Mouse (Mus musculus): Measurements from ENCODE around the gene Psmg1. TPM values are rescaled to one million over a fixed set of nuclear protein-coding genes. Genes with fewer than 3 reads are reported as not detected.
"Not testable (repeated sequence)": the region's sequence is repeated elsewhere in the genome, so short reads cannot be mapped to it uniquely, and the experiment has no call there.

The Psmg1 gene
- polyA plus RNA-seq (2016; fragmentation: Nextera tagmentation; extraction: Ambion mirVana): 102 and 109 TPM in 2 replicates

GRCm38 (mm10) chr16:95990462-95991121, at the start of gene Psmg1:
Gene Psmg1 (minus strand): TSS chr16:95990960.
- peak within 1 kb of the TSS; percentile 69 for H3K4me2 ChIP-seq
- peak; percentile 91 for ATAC-seq (ENCODE audit: insufficient number of reproducible peaks, insufficient read depth, low FRiP score, low TSS enrichment, low read depth)
- peak within 1 kb of the TSS; percentile 90 for H3K27ac ChIP-seq
- no peaks in the 10 kb centered on the region for H3K9me3 ChIP-seq
- H3K9ac ChIP-seq (replicated peaks): peak within 1 kb of the TSS; percentile 81
- H3K36me3 ChIP-seq: peaks cover 39% of the 10 kb centered on the region
- no peaks in the 10 kb centered on the region for H3K27me3 ChIP-seq
- under 1% methylated on average over 61 of the region's 62 CpGs for WGBS
- peak within 1 kb of the TSS; percentile 78 for H3K4me3 ChIP-seq (replicated peaks)
- peaks cover 18% of the 10 kb centered on the region for H3K4me1 ChIP-seq (replicated peaks)

DNA sequence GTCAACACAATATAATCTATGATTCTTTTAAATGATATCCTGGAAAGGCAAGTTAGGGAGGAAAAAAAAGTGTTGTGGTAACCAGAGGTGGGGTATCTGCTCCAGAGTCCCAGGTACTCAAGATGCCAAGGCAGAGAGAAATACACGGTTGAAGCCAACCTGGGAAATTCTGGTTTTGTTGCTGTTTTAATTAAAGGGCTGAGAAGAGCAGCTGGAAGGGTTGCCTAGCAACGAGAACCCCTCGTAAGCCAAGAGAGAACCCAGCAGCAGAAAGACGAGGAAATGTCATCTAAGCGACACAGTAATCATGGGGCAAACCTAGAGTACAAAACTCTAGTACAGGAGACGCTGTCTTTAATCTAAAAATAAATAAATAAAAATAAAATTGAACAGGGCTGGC, 48.8 kb upstream of the Psmg1 start:
- Histone ChIP-seq H3K9me3 (no peaks in the 10 kb centered on the region), H3K4me1 (replicated peaks) (no peaks in the 10 kb centered on the region), H3K27me3 (no peaks in the 10 kb centered on the region), H3K4me3 (replicated peaks) (no peak overlapping the region), H3K9ac (replicated peaks) (no peak overlapping the region), H3K27ac (no peak overlapping the region), H3K36me3 (peaks cover 100% of the 10 kb centered on the region), H3K4me2 (no peak overlapping the region)
- no peak for ATAC-seq (ENCODE audit: insufficient number of reproducible peaks, insufficient read depth, low FRiP score, low TSS enrichment, low read depth)
- 66% methylated on average over 6 of the region's 6 CpGs for WGBS

DNA sequence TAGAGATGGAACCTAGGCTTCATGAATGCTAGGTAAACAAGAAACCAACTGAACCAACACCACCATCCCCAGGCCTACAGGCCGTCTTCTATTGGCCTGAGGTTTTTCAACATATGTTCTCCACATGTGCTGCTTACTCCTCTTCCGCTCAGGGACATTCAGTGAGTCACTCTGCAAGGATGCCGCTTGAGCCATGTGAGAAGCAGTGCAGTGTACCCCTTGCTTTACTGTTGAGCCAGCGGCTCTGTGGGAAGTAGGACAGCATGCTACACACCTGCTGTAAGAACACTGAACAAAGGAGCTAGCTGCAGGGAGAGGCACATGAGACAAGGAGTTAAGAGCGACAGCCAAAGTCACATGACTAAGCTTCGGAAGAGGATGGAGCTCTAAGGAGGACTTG, 43.7 kb upstream of the Psmg1 start:
- Histone ChIP-seq H3K9ac (replicated peaks) (no peak overlapping the region), H3K4me1 (replicated peaks) (no peaks in the 10 kb centered on the region), H3K4me3 (replicated peaks) (no peak overlapping the region), H3K9me3 (no peaks in the 10 kb centered on the region), H3K27me3 (no peaks in the 10 kb centered on the region), H3K4me2 (no peak overlapping the region), H3K36me3 (peaks cover 100% of the 10 kb centered on the region), H3K27ac (peak overlapping the region; percentile 36; the same call in 1 of the 2 replicates)
- no peak; the same call in 1 of the 2 replicates for ATAC-seq (ENCODE audit: insufficient number of reproducible peaks, insufficient read depth, low FRiP score, low TSS enrichment, low read depth)
- WGBS: 65% methylated on average over 6 of the region's 6 CpGs

DNA sequence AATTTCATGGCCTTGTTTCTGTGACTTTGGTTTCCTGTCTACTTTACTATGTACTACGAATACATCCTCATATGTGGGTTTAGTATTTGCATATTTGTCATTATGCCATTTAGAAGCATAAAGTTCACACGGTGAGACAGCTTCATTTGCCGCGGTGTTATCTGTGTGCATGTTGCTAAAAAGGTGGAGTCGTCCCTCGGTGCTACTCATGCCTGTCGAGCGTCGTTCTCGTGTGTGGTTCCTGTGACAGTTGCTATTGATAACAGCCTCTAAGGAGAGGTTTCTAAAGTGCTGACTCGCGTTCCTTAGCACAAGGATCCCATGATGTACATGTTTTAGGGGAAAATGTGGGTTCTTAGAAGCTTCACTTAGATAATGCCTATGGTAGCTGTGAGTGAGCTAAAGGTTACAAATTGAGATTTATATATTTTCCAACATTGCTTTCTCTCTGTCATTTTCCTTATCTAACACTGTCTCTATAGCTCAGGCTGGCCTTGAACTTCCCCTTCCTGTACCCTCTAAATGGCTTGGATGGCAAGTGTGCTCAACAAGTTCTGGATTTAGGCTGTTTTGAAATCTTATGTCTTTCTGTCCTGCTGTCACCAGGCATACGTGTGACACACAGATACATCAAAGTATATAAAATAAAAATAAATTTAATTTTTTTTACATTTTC, 41.7 kb upstream of the Psmg1 start:
- Histone ChIP-seq H3K9ac (replicated peaks) (no peak overlapping the region), H3K36me3 (peaks cover 100% of the 10 kb centered on the region), H3K27me3 (no peaks in the 10 kb centered on the region), H3K4me1 (replicated peaks) (no peaks in the 10 kb centered on the region), H3K9me3 (no peaks in the 10 kb centered on the region), H3K27ac (no peak overlapping the region), H3K4me2 (no peak overlapping the region), H3K4me3 (replicated peaks) (no peak overlapping the region)
- ATAC-seq (ENCODE audit: insufficient number of reproducible peaks, insufficient read depth, low FRiP score, low TSS enrichment, low read depth): no peak
- 89% methylated on average over 13 of the region's 13 CpGs for WGBS

DNA sequence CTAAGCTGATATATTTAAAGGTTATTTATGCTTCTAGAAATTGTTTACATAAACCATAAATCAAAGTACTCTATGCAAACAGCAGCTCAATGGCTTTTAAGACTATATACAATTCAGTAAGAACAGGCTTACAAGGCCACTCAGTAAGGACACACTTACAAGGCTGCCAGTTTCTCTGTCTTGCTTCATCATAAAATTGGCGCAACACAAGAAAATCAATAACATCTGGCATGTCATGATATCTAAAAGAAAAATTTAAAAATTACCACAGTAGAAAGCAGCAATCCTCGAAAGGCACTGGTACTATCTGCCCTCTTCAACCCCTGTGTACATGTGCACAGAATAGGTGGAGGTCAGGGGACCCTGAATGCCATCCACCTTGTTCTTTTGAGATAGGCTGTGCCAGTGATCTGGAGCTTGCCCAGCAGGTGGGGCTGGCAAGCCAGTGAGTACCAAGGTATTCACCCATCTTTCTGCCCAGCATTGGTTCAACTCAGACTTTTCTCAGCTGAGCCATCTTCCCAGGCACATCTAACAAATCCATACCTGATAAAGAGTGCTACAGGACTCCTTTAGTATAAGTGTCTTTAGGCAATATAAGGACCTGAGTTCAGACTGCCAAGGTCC, 39.8 kb upstream of the Psmg1 start:
- ATAC-seq (ENCODE audit: insufficient number of reproducible peaks, insufficient read depth, low FRiP score, low TSS enrichment, low read depth): no peak
- H3K4me1 ChIP-seq (replicated peaks): no peaks in the 10 kb centered on the region
- H3K27me3 ChIP-seq: no peaks in the 10 kb centered on the region
- no peak overlapping the region for H3K27ac ChIP-seq
- peaks cover 99% of the 10 kb centered on the region for H3K36me3 ChIP-seq
- WGBS: 89% methylated on average over 2 of the region's 2 CpGs
- no peak overlapping the region for H3K4me2 ChIP-seq
- no peak overlapping the region for H3K9ac ChIP-seq (replicated peaks)
- H3K4me3 ChIP-seq (replicated peaks): no peak overlapping the region
- H3K9me3 ChIP-seq: no peaks in the 10 kb centered on the region

DNA sequence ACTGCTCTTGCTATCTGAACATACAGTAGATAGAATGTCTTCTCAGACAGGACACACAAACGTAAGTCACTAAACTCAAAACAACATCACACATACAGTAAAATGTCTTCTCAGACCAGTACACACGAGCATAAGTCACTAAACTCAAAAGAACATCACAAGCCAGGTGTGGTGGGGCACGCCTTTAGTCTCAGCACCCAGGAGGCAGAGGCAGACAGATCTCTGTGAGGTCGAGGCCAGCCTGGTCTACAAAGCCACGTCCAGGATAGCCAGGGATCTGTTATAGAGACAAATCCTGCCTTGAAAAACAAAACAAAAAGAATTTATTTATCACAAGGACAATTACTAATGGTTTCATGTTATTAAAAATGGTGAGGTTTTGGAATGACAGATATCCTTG, 35.5 kb upstream of the Psmg1 start:
- Histone ChIP-seq H3K27ac (no peak overlapping the region), H3K9me3 (no peaks in the 10 kb centered on the region), H3K27me3 (no peaks in the 10 kb centered on the region), H3K4me1 (replicated peaks) (no peaks in the 10 kb centered on the region), H3K36me3 (peaks cover 93% of the 10 kb centered on the region), H3K4me3 (replicated peaks) (no peak overlapping the region), H3K4me2 (no peak overlapping the region), H3K9ac (replicated peaks) (no peak overlapping the region)
- ATAC-seq (ENCODE audit: insufficient number of reproducible peaks, insufficient read depth, low FRiP score, low TSS enrichment, low read depth): no peak
- 91% methylated on average over 5 of the region's 5 CpGs for WGBS

- Histone ChIP-seq H3K4me1 (replicated peaks) (no peaks in the 10 kb centered on the region), H3K9me3 (no peaks in the 10 kb centered on the region), H3K4me3 (replicated peaks) (no peak overlapping the region), H3K27ac (no peak overlapping the region), H3K9ac (replicated peaks) (no peak overlapping the region), H3K27me3 (no peaks in the 10 kb centered on the region), H3K36me3 (peaks cover 93% of the 10 kb centered on the region), H3K4me2 (no peak overlapping the region)
- ATAC-seq (ENCODE audit: insufficient number of reproducible peaks, insufficient read depth, low FRiP score, low TSS enrichment, low read depth): no peak
- WGBS: 87% methylated on average over 3 of the region's 3 CpGs
Measured at GRCm38 (mm10) chr16:96025244-96025643, 34.5 kb upstream of the Psmg1 start.

- Histone ChIP-seq H3K27me3 (no peaks in the 10 kb centered on the region), H3K4me2 (no peak overlapping the region), H3K27ac (no peak overlapping the region), H3K9ac (replicated peaks) (no peak overlapping the region), H3K4me1 (replicated peaks) (no peaks in the 10 kb centered on the region), H3K9me3 (no peaks in the 10 kb centered on the region), H3K4me3 (replicated peaks) (no peak overlapping the region), H3K36me3 (peaks cover 90% of the 10 kb centered on the region)
- 93% methylated on average over 10 of the region's 10 CpGs for WGBS
- ATAC-seq (ENCODE audit: insufficient number of reproducible peaks, insufficient read depth, low FRiP score, low TSS enrichment, low read depth): no peak
Measured at GRCm38 (mm10) chr16:96021045-96021444, 30.3 kb upstream of the Psmg1 start.

DNA sequence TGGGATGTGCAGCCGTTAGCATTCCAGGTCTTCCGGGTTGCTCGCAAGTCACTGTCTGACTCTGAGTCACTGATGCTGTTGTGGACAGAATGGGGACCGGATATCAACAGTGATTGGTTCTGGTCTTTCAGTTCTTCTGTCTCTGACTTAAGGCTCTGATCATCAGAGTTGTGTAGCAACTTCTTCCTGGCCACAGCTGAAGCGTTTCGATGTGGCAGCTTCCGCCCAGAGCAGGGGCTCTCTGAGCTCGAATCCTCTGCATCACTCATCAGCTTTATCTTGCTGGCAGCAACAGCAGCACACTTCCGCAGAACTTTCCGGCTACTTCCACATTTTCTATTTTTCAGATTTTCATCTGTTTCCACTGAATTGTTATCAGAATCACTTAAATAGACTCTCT, 18.4 kb upstream of the Psmg1 start:
- peaks cover 39% of the 10 kb centered on the region for H3K36me3 ChIP-seq
- WGBS: no CpG with 5 or more reads among the region's 10 CpGs

DNA sequence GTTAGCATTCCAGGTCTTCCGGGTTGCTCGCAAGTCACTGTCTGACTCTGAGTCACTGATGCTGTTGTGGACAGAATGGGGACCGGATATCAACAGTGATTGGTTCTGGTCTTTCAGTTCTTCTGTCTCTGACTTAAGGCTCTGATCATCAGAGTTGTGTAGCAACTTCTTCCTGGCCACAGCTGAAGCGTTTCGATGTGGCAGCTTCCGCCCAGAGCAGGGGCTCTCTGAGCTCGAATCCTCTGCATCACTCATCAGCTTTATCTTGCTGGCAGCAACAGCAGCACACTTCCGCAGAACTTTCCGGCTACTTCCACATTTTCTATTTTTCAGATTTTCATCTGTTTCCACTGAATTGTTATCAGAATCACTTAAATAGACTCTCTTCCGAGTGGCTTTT, 13.5 kb upstream of the Psmg1 start:
- H3K4me1 ChIP-seq (replicated peaks); H3K9me3 ChIP-seq; H3K4me3 ChIP-seq (replicated peaks); H3K27ac ChIP-seq; H3K9ac ChIP-seq (replicated peaks); H3K4me2 ChIP-seq; ATAC-seq (ENCODE audit: insufficient number of reproducible peaks, insufficient read depth, low FRiP score, low TSS enrichment, low read depth); H3K27me3 ChIP-seq: not testable (repeated sequence)
- WGBS: no CpG with 5 or more reads among the region's 10 CpGs
- H3K36me3 ChIP-seq: peaks cover 55% of the 10 kb centered on the region

More for the DNA sequence above, 18.4 kb upstream of the Psmg1 start:
- H3K4me3 ChIP-seq (replicated peaks); H3K9me3 ChIP-seq; H3K9ac ChIP-seq (replicated peaks); H3K27me3 ChIP-seq; H3K27ac ChIP-seq; H3K4me2 ChIP-seq; H3K4me1 ChIP-seq (replicated peaks); ATAC-seq (ENCODE audit: insufficient number of reproducible peaks, insufficient read depth, low FRiP score, low TSS enrichment, low read depth): not testable (repeated sequence)

DNA sequence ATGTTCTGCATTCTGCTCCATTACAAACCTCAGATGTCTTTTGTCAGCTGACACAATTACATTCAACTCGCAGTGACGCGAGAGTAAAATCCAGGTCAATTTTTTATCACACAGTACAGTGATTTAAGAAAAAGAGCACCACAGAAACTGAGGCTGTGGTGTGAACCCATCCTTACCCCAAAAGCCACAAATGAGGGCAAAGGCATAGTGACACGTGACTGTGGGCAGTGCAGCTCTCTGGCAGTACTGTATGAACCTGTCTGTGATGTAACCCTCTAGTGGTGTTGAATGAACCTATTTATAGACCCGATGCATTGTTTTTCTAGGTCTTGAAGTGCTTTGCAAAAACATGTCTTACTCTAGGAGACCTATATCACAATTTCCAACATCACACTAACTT, 8.5 kb upstream of the Psmg1 start:
- no peak for ATAC-seq (ENCODE audit: insufficient number of reproducible peaks, insufficient read depth, low FRiP score, low TSS enrichment, low read depth)
- WGBS: 93% methylated on average over 5 of the region's 5 CpGs
- Histone ChIP-seq H3K4me2 (no peak overlapping the region), H3K4me3 (replicated peaks) (no peak overlapping the region), H3K9me3 (no peaks in the 10 kb centered on the region), H3K4me1 (replicated peaks) (no peaks in the 10 kb centered on the region), H3K36me3 (peaks cover 66% of the 10 kb centered on the region), H3K27me3 (no peaks in the 10 kb centered on the region), H3K27ac (no peak overlapping the region), H3K9ac (replicated peaks) (no peak overlapping the region)

All from limb, embryonic 12.5 days (tissue).